Mouse (Mus musculus) hematopoietic multipotent progenitor cell, adult 10-12 weeks (in vitro differentiated cells): ENCODE data around the gene Tpm4. TPM values are rescaled to one million over a fixed set of nuclear protein-coding genes. Genes with fewer than 3 reads are reported as not detected.

Source experiments
- polyA plus RNA-seq: library from polyadenylated mRNA; stranded (reverse); fragments of >175 nt; gene quantifications from 2 replicates; pipeline ENCODE4 v1.2.3, GENCODE M21; 2012; ENCODE audit warnings: low replicate concordance

Tpm4 gene
- 99.2 and 159 TPM in 2 replicates for polyA plus RNA-seq

DNA sequence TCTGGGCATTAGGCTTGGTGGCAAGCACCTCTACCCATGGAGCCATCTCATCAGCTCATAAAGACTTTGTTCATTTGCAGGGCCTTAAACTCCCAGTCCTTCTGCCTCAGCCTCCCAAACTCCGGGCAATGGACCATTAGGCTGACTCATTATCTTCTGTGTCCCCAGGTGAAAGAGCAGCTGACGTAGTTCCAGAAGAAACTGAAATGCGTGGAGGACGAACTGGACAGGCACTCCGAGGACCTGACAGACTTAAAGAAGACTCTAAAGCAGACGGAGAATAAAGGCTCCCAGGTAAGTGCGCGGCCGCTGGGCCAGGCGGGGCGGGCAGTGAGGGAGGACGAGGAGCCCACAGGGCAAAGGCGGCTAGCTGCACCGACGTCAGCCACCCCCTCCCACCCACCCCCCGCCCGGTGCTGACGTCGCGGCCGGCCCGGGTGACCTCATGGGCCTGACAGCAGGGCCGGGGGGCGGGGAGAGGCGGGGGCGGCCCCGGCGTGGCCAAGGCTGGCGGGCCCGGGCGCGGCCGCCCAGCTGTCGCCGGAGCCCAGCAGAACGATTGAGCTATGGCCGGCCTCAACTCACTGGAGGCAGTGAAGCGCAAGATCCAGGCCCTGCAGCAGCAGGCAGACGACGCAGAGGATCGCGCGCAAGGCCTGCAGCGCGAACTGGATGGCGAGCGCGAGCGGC lies at the start of gene Tpm4:
Gene Tpm4, plus strand, starts transcription at position 220 of the 690 bp plus-strand sequence.

DNA sequence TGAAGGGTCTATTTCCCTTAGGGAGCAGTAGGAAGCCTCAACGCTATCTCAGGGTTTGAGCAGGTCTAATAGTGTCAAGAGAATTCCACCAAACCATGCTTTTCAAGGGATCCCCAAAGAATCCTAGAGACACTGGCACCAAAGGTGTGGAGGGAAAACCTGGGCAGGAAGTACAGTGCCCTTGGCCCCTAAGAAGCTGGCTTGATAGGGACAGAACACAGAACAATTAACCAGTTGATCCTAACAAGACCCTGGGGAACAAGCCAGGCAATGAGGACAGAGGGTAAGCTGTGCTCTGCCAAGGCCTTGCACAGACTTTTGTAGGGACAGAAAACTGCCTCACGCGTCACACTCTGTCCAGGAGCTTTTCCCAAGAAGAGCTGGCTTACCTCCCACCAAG lies 28.0 kb upstream of the Tpm4 start, which contains the start of gene Olfr374:
Gene Olfr374, plus strand, starts transcription at position 301 of the 400 bp plus-strand sequence.

DNA sequence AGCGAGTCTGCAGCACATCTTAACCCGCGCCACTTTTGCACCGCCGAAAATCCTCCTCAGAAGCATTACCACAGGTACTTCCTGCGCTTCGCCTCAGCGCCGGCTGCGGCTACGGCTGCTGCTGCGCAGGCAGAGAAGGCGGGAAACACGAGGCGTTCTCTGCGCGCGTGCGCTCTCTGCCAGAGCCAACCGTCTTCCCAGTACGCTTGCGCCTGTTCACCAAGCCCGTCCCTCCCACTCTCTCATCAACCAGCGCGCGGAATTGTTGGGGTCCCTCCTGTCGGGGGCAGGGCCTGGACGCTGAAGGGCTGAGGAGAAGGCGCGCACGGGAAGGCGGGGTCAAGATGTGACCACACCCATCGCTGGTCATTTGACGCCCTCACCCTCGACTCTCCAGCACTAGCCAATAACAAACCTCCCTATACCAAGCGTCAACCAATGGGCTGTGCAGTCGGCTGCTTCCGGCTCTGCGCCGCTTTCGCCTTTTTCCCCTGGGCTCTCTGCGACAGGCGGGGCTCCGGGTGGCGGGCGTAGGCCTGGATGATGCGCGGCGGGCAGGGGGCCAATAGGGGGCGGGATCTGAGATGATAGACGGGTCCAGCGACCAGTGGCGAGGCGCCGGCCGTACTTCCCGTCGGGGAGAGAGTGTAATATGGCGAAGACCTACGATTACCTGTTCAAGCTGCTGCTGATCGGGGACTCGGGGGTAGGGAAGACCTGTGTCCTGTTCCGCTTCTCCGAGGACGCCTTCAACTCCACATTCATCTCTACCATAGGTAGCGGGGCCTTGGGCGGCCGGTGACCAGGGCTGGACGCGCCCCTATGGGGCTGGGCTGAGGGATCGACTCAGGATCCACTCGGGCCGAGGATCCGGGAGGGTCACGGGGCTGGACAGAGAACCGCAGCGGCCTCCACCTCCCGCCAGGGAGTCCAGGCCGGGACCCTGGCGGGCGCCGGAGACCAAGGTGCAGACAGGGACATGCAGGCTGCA lies 26.2 kb downstream of the Tpm4 start, which contains the start of gene Rab8a:
Gene Rab8a, plus strand, starts transcription at position 494 of the 991 bp plus-strand sequence.

DNA sequence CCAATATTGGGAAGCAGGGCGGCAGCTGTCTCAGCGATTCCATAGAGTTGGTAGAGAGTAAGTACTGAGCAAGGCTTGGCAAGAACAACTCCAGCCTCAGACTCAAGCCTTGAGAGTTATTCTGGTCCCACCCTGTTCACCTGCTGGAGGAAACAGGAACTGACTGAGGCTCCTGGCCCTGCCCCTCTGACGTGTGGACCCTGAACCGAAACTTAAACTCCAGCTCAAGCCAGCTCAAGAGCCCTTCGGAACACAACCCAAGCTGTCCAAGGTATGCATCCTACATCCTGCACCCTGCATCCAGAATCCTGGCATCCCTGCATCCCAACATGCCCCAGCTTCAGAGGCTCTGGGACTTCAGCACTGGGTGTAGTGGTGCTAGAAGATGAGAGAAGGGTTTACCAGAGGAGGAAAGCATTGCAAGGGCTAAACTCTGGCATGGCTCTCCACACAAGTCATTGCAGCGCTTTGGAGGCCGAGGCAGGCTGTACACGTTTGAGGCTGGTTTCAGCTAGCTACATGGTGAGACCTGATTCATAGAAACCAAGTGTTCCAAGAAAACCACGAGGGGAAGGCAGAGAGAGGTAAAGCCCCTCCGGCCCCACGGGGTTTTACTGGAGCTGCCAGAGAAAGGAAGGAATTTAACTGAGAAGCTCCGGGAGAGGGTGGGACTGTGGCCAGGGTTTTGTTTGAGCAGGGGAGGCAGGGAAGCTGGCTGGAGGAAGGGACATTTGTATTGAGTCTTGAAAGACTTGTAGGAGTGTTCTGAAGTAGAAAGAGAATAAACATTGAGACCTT lies 54.8 kb downstream of the Tpm4 start, which contains the start of gene Hsh2d:
Gene Hsh2d, plus strand, starts transcription at position 222 of the 798 bp plus-strand sequence.

Other genes starting within 250 kb of the Tpm4 start
- 0.92 and 1.9 TPM in 2 replicates for gene Zfp882, start 226.4 kb upstream of the Tpm4 start, polyA plus RNA-seq
- 0.99 and 4.0 TPM in 2 replicates for gene Zfp617, start 226.3 kb upstream of the Tpm4 start, polyA plus RNA-seq
- gene Zfp961, start 183.9 kb upstream of the Tpm4 start, polyA plus RNA-seq = 0.74 and 5.6 TPM in 2 replicates
- 92.5 and 349 TPM in 2 replicates for gene Cyp4f18, start 125.3 kb upstream of the Tpm4 start, polyA plus RNA-seq
- 0.03 and 0.21 TPM in 2 replicates for gene Olfr372, start 93.8 kb upstream of the Tpm4 start, polyA plus RNA-seq
- gene Olfr373, start 51.8 kb upstream of the Tpm4 start, polyA plus RNA-seq = 0.02 TPM in 1 of 2 replicates, not detected in the other
- gene Olfr374, start 27.9 kb upstream of the Tpm4 start, polyA plus RNA-seq = 0.03 TPM in 1 of 2 replicates, not detected in the other
- gene Rab8a, start 26.2 kb downstream of the Tpm4 start, polyA plus RNA-seq = 40.5 and 70.4 TPM in 2 replicates
- 17.8 and 47.2 TPM in 2 replicates for gene Hsh2d, start 54.7 kb downstream of the Tpm4 start, polyA plus RNA-seq
- gene Cib3, start 77.9 kb downstream of the Tpm4 start, polyA plus RNA-seq = 0.17 TPM in 1 of 2 replicates, not detected in the other
- not detected in 2 replicates for gene Gm11034, start 78.7 kb downstream of the Tpm4 start, polyA plus RNA-seq
- 65.6 and 77.9 TPM in 2 replicates for gene Fam32a, start 84.8 kb downstream of the Tpm4 start, polyA plus RNA-seq
- 236 and 295 TPM in 2 replicates for gene Ap1m1, start 105.0 kb downstream of the Tpm4 start, polyA plus RNA-seq
- 27.7 and 49.2 TPM in 2 replicates for gene Gm10282, start 170.3 kb downstream of the Tpm4 start, polyA plus RNA-seq
- gene Klf2, start 184.1 kb downstream of the Tpm4 start, polyA plus RNA-seq = 711 and 2,389 TPM in 2 replicates